Mouse (Mus musculus): Measurements from ENCODE around the gene Crispld2.

GRCm38 (mm10) chr8:120054833-120055232 is 62.6 kb downstream of the Crispld2 start:
- no peak for TF ChIP-seq CHD1 (IDR thresholded peaks at IDR 0.05; ENCODE audit: low read depth, low read length)
- TF ChIP-seq CTCF (IDR thresholded peaks at IDR 0.05 in 2 of 3, conservative IDR thresholded peaks at IDR 0.05 in 1 of 3; ENCODE audit: control insufficient read depth in 1 of 3, insufficient read depth in 1 of 3, low read depth in 2 of 3, low read length in 3 of 3, poor library complexity in 1 of 3, severe bottlenecking in 1 of 3): no peak
- no peak for TF ChIP-seq SIN3A (IDR thresholded peaks at IDR 0.05; ENCODE audit: low read length)
- TF ChIP-seq MAFK (IDR thresholded peaks at IDR 0.05; ENCODE audit: borderline replicate concordance, low read depth, low read length): no peak
- no peak for TF ChIP-seq EP300 (IDR thresholded peaks at IDR 0.05; ENCODE audit: low read depth in 1 of 2, low read length in 2 of 2)
- no peak for TF ChIP-seq POLR2AphosphoS2 (IDR thresholded peaks at IDR 0.05; ENCODE audit: low read length)
- no peak for TF ChIP-seq ELF1 (IDR thresholded peaks at IDR 0.05; ENCODE audit: low read depth, low read length)
- TF ChIP-seq NELFE (IDR thresholded peaks at IDR 0.05; ENCODE audit: low read depth, low read length): no peak
- TF ChIP-seq ZC3H11A (IDR thresholded peaks at IDR 0.05; ENCODE audit: low read depth, low read length): no peak
- TF ChIP-seq KAT2A (conservative IDR thresholded peaks at IDR 0.05; ENCODE audit: low read depth, low read length): no peak
- no peak for TF ChIP-seq ZKSCAN1 (IDR thresholded peaks at IDR 0.05; ENCODE audit: low read depth, low read length)
- no peak for TF ChIP-seq TCF12 (IDR thresholded peaks at IDR 0.05; ENCODE audit: low read depth, low read length)
- TF ChIP-seq RCOR1 (IDR thresholded peaks at IDR 0.05; ENCODE audit: low read depth, low read length): no peak
- TF ChIP-seq POLR2AphosphoS5 (IDR thresholded peaks at IDR 0.05; ENCODE audit: borderline replicate concordance, low read depth, low read length): no peak

All from MEL (cell line).